Mouse (Mus musculus) intestine, embryonic 15.5 days (tissue): ENCODE measurements around the gene Bub1b. TPM values are rescaled to one million over a fixed set of nuclear protein-coding genes. Genes with fewer than 3 reads are reported as not detected.

Experiments
- polyA plus RNA-seq: library from polyadenylated mRNA; unstranded; fragments of >200 nt; fragmentation: Nextera tagmentation; extraction: Ambion mirVana; gene quantifications from 2 replicates; pipeline ENCODE4 v1.2.1, GENCODE M21; 2015

Gene Bub1b
- polyA plus RNA-seq, 1 experiment from 2014 or later, result 71.5 TPM

Other genes with a start within 250 kb of the Bub1b start
- 0.39 and 0.44 TPM in 2 replicates for gene Gpr176, start 224.8 kb upstream of the Bub1b start, polyA plus RNA-seq
- 9.9 and 10.2 TPM in 2 replicates for gene Eif2ak4, start 209.6 kb upstream of the Bub1b start, polyA plus RNA-seq
- gene Srp14, start 118.5 kb upstream of the Bub1b start, polyA plus RNA-seq, result 196 and 209 TPM in 2 replicates
- gene Bmf, start 48.5 kb upstream of the Bub1b start, polyA plus RNA-seq, result 2.8 and 3.0 TPM in 2 replicates
- gene Pak6, start 65.1 kb downstream of the Bub1b start, polyA plus RNA-seq, result 1.8 and 1.9 TPM in 2 replicates
- gene Ankrd63, start 105.8 kb downstream of the Bub1b start, polyA plus RNA-seq, result 0.30 TPM in 2 replicates
- 1.2 and 1.6 TPM in 2 replicates for gene Plcb2, start 130.2 kb downstream of the Bub1b start, polyA plus RNA-seq
- gene Inafm2, start 147.5 kb downstream of the Bub1b start, polyA plus RNA-seq, result 21.0 and 23.4 TPM in 2 replicates
- 1.1 TPM in 2 replicates for gene Ccdc9b, start 164.4 kb downstream of the Bub1b start, polyA plus RNA-seq
- gene Phgr1, start 174.6 kb downstream of the Bub1b start, polyA plus RNA-seq, result 41.2 and 48.8 TPM in 2 replicates
- gene Disp2, start 181.5 kb downstream of the Bub1b start, polyA plus RNA-seq, result 2.7 TPM in 2 replicates
- gene Knstrn, start 215.8 kb downstream of the Bub1b start, polyA plus RNA-seq, result 89.5 and 98.5 TPM in 2 replicates